Mouse (Mus musculus) liver, embryonic 13.5 days (tissue): ENCODE data around the gene Simc1. TPM values are rescaled to one million over a fixed set of nuclear protein-coding genes. Genes with fewer than 3 reads are reported as not detected.

Experiments
- ATAC-seq: fragments of 200-750 bp; cut with Nextera tagmentation; 2 replicates; pipeline ENCODE4 v1.8.0; 2017; ENCODE audit warnings: low read depth, mild to moderate bottlenecking, moderate number of reproducible peaks, moderate library complexity
- DNase-seq: peaks from one replicate; pipeline ENCODE4 v3.0.0; 2022
- H3K27ac ChIP-seq: fragments of 300-500 bp; sonication (generic); 2 replicates; pipeline ENCODE4 v1.5.1; 2015; ENCODE audit warnings: moderate library complexity, mild to moderate bottlenecking, inconsistent platforms
- H3K27me3 ChIP-seq: fragments of 300-500 bp; sonication (generic); 2 replicates; pipeline ENCODE4 v1.6.1; 2015; ENCODE audit warnings: mild to moderate bottlenecking, inconsistent platforms
- H3K36me3 ChIP-seq: fragments of 300-500 bp; sonication (generic); 2 replicates; pipeline ENCODE4 v1.6.1; 2015; ENCODE audit warnings: mild to moderate bottlenecking, inconsistent platforms
- H3K4me1 ChIP-seq: fragments of 300-500 bp; sonication (generic); replicated peaks from 2 replicates; pipeline ENCODE4 v1.6.1; 2015; ENCODE audit warnings: inconsistent platforms
- H3K4me2 ChIP-seq: fragments of 300-500 bp; sonication (generic); 2 replicates; pipeline ENCODE4 v1.6.1; 2015; ENCODE audit warnings: inconsistent platforms, mild to moderate bottlenecking, moderate library complexity
- H3K4me3 ChIP-seq: fragments of 300-500 bp; sonication (generic); replicated peaks from 2 replicates; pipeline ENCODE4 v1.5.1; 2015; ENCODE audit warnings: mild to moderate bottlenecking, inconsistent platforms
- H3K9ac ChIP-seq: fragments of 300-500 bp; sonication (generic); 2 replicates; pipeline ENCODE4 v1.6.1; 2015; ENCODE audit warnings: mild to moderate bottlenecking, inconsistent platforms
- H3K9me3 ChIP-seq: fragments of 300-500 bp; sonication (generic); replicated peaks from 2 replicates; pipeline ENCODE4 v1.6.1; 2016; ENCODE audit warnings: inconsistent platforms
- WGBS: fragments of 180-500 bp; shearing (Covaris S2); methylation state at CpG from one replicate; pipeline ENCODE4 v1.1.7; 2015; ENCODE audit not compliant: insufficient replicate concordance; 5-methylcytosine and 5-hydroxymethylcytosine counted together
- polyA plus RNA-seq: library from polyadenylated mRNA; unstranded; fragments of >200 nt; fragmentation: Nextera tagmentation; extraction: Ambion mirVana; gene quantifications from 2 replicates; pipeline ENCODE4 v1.2.1, GENCODE M21; 2015

Simc1 gene
- polyA plus RNA-seq, 1 experiment from 2014 or later = 2.3 TPM

DNA sequence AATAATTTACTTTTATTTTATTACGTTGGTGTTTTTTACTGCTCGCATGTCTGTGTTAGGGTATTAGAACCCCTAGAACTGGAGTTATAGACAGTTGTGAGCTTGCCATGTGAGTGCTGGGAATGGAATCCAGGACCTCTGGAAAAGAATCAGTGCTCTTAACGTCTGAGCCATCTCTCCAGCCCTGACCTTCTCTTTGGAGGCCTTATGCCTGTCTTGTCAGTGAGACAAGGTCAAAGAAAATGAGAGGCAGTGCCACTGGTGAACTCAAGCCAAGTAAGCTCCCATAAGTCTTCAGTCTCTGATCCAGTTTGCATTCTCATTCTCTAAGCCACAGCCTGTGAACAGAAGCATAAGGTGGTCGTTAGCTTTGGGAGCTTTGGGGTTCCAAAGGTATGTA, 67.2 kb downstream of the Simc1 start:
- ATAC-seq = no peak
- H3K4me3 ChIP-seq = no peak overlapping the region
- no peak overlapping the region for H3K4me2 ChIP-seq
- 69% methylated on average over 4 of the region's 4 CpGs for WGBS
- H3K4me1 ChIP-seq = peaks cover 41% of the 10 kb centered on the region
- DNase-seq = no peak
- H3K9ac ChIP-seq = no peak overlapping the region
- no peak overlapping the region for H3K27ac ChIP-seq
- no peaks in the 10 kb centered on the region for H3K27me3 ChIP-seq
- H3K36me3 ChIP-seq = no peaks in the 10 kb centered on the region
- no peaks in the 10 kb centered on the region for H3K9me3 ChIP-seq

DNA sequence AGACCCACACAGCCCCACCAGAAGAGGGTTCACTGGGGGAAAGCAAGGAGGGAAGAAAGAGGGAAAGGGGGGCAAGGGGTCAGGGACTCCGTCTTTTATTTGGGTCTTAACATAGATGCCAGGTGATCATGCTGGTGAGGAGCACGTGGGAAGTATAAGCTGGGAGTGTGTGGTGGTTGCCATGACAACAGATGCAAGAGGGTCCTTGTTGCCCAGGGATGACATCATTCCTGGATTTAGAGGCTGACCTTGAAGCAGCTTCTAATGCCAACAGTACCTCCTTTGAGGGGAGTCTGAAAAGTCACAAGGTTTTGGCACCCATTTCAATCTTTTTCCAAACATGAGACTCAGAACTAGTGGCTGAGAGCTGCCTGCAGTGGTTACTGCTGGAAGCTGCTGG, 68.1 kb downstream of the Simc1 start:
- H3K9ac ChIP-seq = no peak overlapping the region
- WGBS = 54% methylated on average over 2 of the region's 2 CpGs
- DNase-seq (no peak), ATAC-seq (no peak)
- no peaks in the 10 kb centered on the region for H3K36me3 ChIP-seq
- H3K27ac ChIP-seq = no peak overlapping the region
- no peaks in the 10 kb centered on the region for H3K27me3 ChIP-seq
- H3K9me3 ChIP-seq = no peaks in the 10 kb centered on the region
- H3K4me3 ChIP-seq = no peak overlapping the region
- peaks cover 41% of the 10 kb centered on the region for H3K4me1 ChIP-seq
- H3K4me2 ChIP-seq = no peak overlapping the region

DNA sequence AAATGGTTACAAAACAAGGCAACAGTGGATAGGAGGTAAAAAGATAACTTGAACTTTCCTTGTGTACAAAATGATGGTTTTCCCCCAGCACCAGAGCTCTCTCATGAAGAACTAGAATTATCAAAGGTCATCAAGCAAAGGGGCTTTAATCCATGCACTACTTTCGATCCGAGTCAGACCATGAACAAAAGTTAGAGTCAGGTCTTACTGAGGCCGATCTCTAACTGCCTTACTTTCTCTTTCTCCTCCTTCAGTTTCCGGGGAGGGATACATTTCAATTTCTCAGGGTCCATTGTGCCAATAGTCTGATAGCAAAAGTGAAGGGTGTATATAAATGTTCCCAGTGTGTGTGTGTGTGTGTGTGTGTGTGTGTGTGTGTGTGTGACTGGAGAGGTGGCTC, 69.0 kb downstream of the Simc1 start:
- no peaks in the 10 kb centered on the region for H3K9me3 ChIP-seq
- DNase-seq (no peak), ATAC-seq (no peak)
- H3K27ac ChIP-seq = no peak overlapping the region
- 72% methylated on average over 4 of the region's 4 CpGs for WGBS
- H3K4me1 ChIP-seq = peaks cover 44% of the 10 kb centered on the region
- H3K27me3 ChIP-seq = no peaks in the 10 kb centered on the region
- H3K4me2 ChIP-seq = no peak overlapping the region
- H3K4me3 ChIP-seq = no peak overlapping the region
- 0 out of 2 replicates have a peak, but pooled peaks cover 3% of the 10 kb centered on the region for H3K36me3 ChIP-seq
- no peak overlapping the region for H3K9ac ChIP-seq

DNA sequence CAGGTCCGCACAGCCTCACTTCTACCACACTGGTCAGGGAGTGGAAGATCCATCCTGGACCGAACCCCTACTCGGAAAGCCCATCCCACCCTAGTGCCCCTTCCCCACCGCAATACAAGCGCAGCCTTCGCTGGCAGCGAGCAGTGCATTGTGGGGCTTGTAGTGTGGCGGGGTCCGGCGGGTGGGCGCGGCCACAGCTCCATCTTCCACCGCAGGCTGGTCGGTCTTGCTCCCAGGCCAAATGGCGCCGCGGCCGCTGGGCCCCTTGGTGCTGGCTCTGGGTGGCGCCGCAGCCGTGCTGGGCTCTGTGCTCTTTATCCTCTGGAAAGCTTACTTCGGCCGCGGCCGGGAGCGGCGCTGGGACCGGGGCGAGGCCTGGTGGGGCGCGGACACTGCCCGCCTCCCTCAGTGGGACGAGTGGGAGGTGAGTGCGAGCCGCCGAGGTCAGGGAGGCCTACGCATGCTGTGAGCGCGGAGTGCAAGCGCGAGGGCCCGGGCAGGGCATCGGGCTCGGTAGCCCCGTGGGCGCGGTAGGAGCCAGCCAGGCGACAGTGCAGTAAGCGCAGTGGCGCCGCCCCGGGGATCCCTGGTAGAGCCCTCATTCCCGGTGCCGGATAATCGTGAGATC, 71.4 kb downstream of the Simc1 start, which contains the start of gene Arl10:
Arl10 (plus strand) TSS at position 162 of the 628 bp plus-strand sequence.
- H3K27me3 ChIP-seq = no peaks in the 10 kb centered on the region
- H3K4me3 ChIP-seq = peak within 1 kb of the TSS; percentile 71
- peaks cover 43% of the 10 kb centered on the region for H3K4me1 ChIP-seq
- peak; percentile 79 for ATAC-seq
- H3K27ac ChIP-seq = peak within 1 kb of the TSS; percentile 31
- H3K9me3 ChIP-seq = no peaks in the 10 kb centered on the region
- under 1% methylated on average over 55 of the region's 55 CpGs for WGBS
- H3K9ac ChIP-seq = peak within 1 kb of the TSS; percentile 75
- H3K4me2 ChIP-seq = peak within 1 kb of the TSS; percentile 83
- DNase-seq = peak; percentile 50
- peaks cover 13% of the 10 kb centered on the region for H3K36me3 ChIP-seq

DNA sequence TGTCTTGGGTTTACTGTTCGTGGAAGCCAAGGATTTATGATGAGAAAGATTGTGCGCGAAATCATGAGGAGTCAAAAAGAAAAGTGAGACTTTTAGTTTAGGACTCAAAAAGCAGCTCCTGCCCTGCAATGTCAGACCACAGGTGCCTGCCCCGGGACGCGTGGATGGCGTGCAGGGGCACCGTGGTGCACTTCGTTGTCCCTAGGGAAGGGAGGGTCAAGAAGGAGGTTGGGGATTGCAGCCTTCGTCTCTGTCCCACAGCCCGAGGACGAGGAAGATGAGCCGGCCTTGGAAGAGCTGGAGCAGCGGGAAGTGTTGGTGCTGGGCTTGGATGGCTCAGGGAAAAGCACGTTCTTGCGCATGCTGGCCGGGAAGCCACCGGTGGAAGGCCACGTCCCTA, 71.9 kb downstream of the Simc1 start:
- DNase-seq (no peak), ATAC-seq (no peak)
- peak overlapping the region; percentile 75 for H3K9ac ChIP-seq
- H3K27me3 ChIP-seq = no peaks in the 10 kb centered on the region
- H3K36me3 ChIP-seq = peaks cover 13% of the 10 kb centered on the region
- H3K4me1 ChIP-seq = peaks cover 43% of the 10 kb centered on the region
- H3K4me2 ChIP-seq = peak overlapping the region; percentile 83
- WGBS = 5% methylated on average over 19 of the region's 19 CpGs
- H3K4me3 ChIP-seq = peak overlapping the region; percentile 71
- H3K9me3 ChIP-seq = no peaks in the 10 kb centered on the region
- H3K27ac ChIP-seq = peak overlapping the region; percentile 31

DNA sequence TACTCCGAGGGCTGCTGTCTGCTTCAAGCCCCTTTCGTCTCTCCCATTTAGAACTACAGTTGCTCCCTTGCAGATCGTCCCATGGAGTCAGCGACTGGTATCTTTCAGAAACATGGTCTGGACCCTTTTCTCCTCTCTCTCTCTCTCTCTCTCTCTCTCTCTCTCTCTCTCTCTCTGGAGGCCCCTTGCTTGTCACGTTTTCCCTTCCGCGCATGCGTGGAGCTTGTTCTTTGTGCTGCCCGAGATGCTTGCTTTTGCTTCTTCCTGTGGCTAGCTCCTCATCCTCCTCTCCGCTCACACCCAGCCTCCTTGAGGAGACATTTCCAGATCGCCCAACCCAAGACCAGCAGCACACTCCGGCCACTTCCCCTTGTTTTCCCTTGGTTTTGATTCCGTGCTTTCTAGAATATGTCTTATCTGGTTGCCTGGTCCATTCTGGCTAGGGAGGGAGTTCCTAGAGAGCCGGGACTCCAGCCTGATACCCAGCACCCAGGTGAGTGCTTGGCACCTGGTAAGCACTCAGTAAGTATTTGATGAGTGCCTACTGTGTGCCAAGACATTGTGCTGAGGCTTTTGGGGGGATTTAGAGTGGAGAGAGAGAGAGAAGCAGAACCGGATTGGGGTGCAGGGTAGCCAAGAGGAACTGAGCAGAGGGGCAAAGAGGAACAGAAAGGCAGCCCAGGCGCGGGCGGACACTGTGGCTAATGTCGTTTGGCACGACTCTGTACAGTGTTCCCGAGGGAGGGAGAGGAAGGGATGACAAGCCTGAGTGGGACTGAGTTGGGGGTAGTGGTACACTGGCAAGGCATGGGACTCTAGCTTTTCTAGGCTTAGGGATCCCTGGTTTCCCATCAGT, 74.3 kb downstream of the Simc1 start:
- H3K9ac ChIP-seq = no peak overlapping the region
- peaks cover 32% of the 10 kb centered on the region for H3K36me3 ChIP-seq
- WGBS = 63% methylated on average over 21 of the region's 21 CpGs
- no peak overlapping the region for H3K27ac ChIP-seq
- no peak for DNase-seq
- H3K9me3 ChIP-seq = no peaks in the 10 kb centered on the region
- H3K27me3 ChIP-seq = no peaks in the 10 kb centered on the region
- peaks cover 43% of the 10 kb centered on the region for H3K4me1 ChIP-seq
- no peak overlapping the region for H3K4me2 ChIP-seq
- ATAC-seq = no peak
- H3K4me3 ChIP-seq = no peak overlapping the region

DNA sequence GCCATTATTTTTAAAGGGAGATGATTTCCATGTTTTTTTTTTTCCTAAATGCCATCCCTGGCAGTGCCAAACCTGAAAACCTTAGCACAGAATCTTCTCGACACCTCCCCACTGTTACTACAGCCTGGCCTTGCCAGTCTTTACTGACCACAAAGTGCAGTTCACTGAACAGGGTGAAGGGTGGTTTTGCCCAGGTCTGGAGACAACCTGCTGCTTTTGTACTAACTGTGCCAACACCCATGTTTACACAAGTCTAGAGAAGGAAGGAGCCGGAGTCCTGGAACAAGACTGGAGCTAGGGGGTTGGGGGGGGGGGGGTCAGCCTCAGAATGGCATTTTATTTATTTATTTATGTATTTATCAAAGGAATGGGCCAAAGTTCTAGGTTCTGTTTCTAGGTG, 77.8 kb downstream of the Simc1 start:
- WGBS = 66% methylated on average over 2 of the region's 2 CpGs
- Histone ChIP-seq H3K4me2 (no peak overlapping the region), H3K27me3 (no peaks in the 10 kb centered on the region), H3K4me3 (no peak overlapping the region), H3K27ac (no peak overlapping the region), H3K36me3 (peaks cover 67% of the 10 kb centered on the region), H3K4me1 (peaks cover 16% of the 10 kb centered on the region), H3K9ac (no peak overlapping the region), H3K9me3 (no peaks in the 10 kb centered on the region)
- DNase-seq (no peak), ATAC-seq (no peak)

DNA sequence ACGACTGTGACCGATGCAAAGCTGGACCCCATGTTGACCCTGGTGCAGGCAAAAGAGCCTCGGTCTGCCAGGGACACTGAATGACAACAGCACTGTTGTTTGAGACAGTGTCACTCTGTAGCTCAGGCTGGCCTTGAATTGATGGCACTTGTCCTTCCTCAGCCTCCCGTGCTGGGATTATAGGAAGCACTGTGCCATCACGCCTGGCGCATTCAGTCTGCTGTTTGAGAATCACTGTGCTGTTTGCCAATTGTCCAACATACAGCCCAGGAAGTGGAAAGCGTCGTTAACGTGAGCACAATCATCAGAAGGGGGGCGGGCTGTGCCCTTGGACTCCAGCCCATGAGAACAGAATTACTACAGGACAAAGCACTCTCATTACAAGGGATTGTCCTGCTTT, 78.5 kb downstream of the Simc1 start:
- H3K4me1 ChIP-seq = peaks cover 10% of the 10 kb centered on the region
- ATAC-seq = no peak
- no peak overlapping the region for H3K9ac ChIP-seq
- no peaks in the 10 kb centered on the region for H3K27me3 ChIP-seq
- H3K27ac ChIP-seq = no peak overlapping the region
- 73% methylated on average over 10 of the region's 10 CpGs for whole genome bisulfite sequencing
- peaks cover 71% of the 10 kb centered on the region for H3K36me3 ChIP-seq
- H3K4me3 ChIP-seq = no peak overlapping the region
- DNase-seq = no peak
- no peak overlapping the region for H3K4me2 ChIP-seq
- no peaks in the 10 kb centered on the region for H3K9me3 ChIP-seq

DNA sequence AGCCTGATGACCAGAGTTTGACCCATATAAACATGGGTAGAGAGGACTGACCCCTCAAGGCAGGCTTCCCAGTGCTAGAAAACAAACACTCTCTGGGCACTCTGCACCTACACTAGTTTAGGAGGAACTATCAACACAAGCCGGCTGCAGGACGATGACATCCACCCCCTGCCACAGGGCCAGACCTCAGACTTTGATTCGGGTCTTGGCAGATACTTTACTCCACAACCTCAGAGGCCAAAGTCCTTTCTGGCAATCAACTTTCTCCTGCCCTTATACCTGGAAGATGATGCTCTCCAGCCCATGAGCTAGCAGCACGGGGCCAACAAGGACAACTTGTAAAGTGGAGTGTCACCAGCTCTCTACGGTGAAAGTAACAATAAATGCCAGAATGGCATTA, 79.3 kb downstream of the Simc1 start:
- H3K4me2 ChIP-seq = no peak overlapping the region
- ATAC-seq = no peak
- peaks cover 76% of the 10 kb centered on the region for H3K36me3 ChIP-seq
- H3K9me3 ChIP-seq = no peaks in the 10 kb centered on the region
- H3K4me1 ChIP-seq = peaks cover 9% of the 10 kb centered on the region
- H3K9ac ChIP-seq = no peak overlapping the region
- no peak for DNase-seq
- no peak overlapping the region for H3K4me3 ChIP-seq
- H3K27ac ChIP-seq = no peak overlapping the region
- H3K27me3 ChIP-seq = no peaks in the 10 kb centered on the region
- 74% methylated on average over 5 of the region's 5 CpGs for WGBS

DNA sequence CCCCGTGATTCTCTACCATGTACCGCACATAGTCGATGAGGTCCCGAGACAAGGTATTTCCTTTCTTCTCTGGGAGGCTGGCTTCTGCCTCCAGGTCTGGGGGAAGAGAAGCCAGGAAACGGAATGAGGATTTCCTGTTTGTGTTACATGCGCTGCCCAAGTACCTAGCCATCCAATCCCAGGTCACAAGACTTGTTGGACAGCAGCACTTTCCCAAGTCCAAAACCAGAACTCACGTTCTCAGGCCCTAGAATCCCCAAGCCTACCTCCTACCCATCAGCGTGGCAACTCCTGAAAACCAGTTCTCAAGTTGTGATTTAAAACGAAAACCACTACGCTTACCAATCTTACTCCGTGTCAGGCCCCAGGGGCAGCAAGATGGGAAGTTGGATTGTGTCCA, 82.3 kb downstream of the Simc1 start:
- Histone ChIP-seq H3K4me2 (no peak overlapping the region), H3K9ac (no peak overlapping the region), H3K9me3 (no peaks in the 10 kb centered on the region), H3K4me3 (no peak overlapping the region), H3K36me3 (peaks cover 70% of the 10 kb centered on the region), H3K4me1 (peaks cover 14% of the 10 kb centered on the region), H3K27ac (no peak overlapping the region), H3K27me3 (no peaks in the 10 kb centered on the region)
- DNase-seq (no peak), ATAC-seq (no peak)
- 83% methylated on average over 11 of the region's 11 CpGs for WGBS

DNA sequence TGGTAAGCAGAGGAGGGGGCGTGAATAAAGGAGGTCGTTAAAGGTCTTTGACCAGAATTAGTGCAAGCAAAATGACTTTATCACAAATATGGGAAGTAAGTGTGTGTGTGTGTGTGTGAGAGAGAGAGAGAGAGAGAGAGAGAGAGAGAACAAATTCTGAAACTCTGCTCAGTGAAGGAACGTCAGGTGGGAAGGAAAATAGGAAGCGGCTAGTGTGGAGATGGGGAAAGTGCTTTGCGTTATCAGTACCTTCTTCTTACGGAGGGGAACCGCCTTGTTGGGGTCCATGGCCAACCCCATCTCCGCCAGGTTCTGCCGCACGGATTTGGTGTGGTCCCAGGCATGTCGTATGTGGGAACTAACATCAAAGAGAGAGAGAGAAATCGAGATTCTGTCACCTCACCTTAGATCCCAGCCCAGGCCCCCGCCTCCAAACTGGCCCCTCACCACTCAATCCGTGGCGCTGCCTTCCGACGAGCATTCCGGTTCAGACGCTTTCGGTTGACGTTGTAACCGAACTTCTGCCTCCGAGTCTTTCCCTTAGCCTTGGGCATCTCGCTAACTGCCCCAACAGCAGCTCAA, 85.9 kb downstream of the Simc1 start:
- no peaks in the 10 kb centered on the region for H3K27me3 ChIP-seq

More for the DNA sequence above, 85.9 kb downstream of the Simc1 start:
- Histone ChIP-seq H3K4me3 (peak overlapping the region; percentile 92), H3K4me1 (peaks cover 33% of the 10 kb centered on the region), H3K9ac (peak overlapping the region; percentile 93), H3K36me3 (peaks cover 53% of the 10 kb centered on the region), H3K27ac (0 out of 2 replicates have a peak overlapping the region, but pooled peaks have one; percentile 6), H3K9me3 (no peaks in the 10 kb centered on the region), H3K4me2 (peak overlapping the region; percentile 74)
- DNase-seq (peak; percentile 37), ATAC-seq (peak; percentile 35)
- WGBS = under 1% methylated on average over 24 of the region's 24 CpGs
